In genomic region chr2:28418034-28418433, GRCm38 (mm10) we compare ENCODE assay signal across 9 mouse cellular contexts. TPM values are rescaled to one million over a fixed set of nuclear protein-coding genes. Genes with fewer than 3 reads are reported as not detected.
DNase-seq lines count a peak whose midpoint lies in the region; ATAC-seq and TF ChIP-seq lines count a peak whose summit lies in the region.
"Had no signal": no experiment of that assay in that cellular context is flagged by ENCODE, and none has a peak within 500 bp of the region (broad histone marks: within the 10 kb centered on the region; RNA-seq: fewer than 3 reads in every experiment).

No protein-coding gene starts in this region.

- no peaks in the 10 kb centered on the region for H3K4me1 ChIP-seq in midbrain, embryonic 11.5 days (ENCODE audit: control insufficient read depth, insufficient read depth, low read length)

- peak; percentile 93 for TF ChIP-seq CTCF in left cerebral cortex, adult 2 months (IDR thresholded peaks at IDR 0.05)

- no peak overlapping the region; the same call in 1 of the 2 replicates for H3K27ac ChIP-seq in left cerebral cortex, adult 2 months
- H3K27ac ChIP-seq in midbrain, embryonic 11.5 days (ENCODE audit: low read depth, low read length): no peak overlapping the region

- H3K4me2 ChIP-seq in midbrain, embryonic 11.5 days: no peak overlapping the region

- WGBS in midbrain, embryonic 11.5 days: 41% methylated on average over 2 of the region's 2 CpGs

- H3K36me3 ChIP-seq in midbrain, embryonic 11.5 days (ENCODE audit: control insufficient read depth, insufficient read depth, low read length): no peaks in the 10 kb centered on the region

- intact Hi-C loops in left cerebral cortex, adult 2 months (cut with DNase I): loop anchor here (1.0 kb wide), 2 partner anchors 214 to 492 kb away; no protein-coding TSS in a partner anchor

- DNase-seq in ZHBTc4 (ENCODE audit: low read depth, low spot score): peak; percentile 90
- peak; percentile 97 to 99 for DNase-seq in cerebellum, postnatal 10 days
- DNase-seq in frontal cortex, postnatal 14 days (ENCODE audit: low spot score in 2 of 2): peak; percentile 75 to 88
- DNase-seq in induced T-regulatory cell, adult 2 months (ENCODE audit: low read depth): peak; percentile 78
- DNase-seq in left cerebral cortex, adult 2 months (ENCODE audit: extremely low spot score in 1 of 2, low spot score in 2 of 2): peak; percentile 84 to 94
- peak; percentile 98 for DNase-seq in midbrain, embryonic 11.5 days (ENCODE audit: low spot score, missing footprints)
- peak; percentile 77 for DNase-seq in skeletal muscle tissue, adult 2 months (ENCODE audit: low read depth, low spot score)

- no peaks in the 10 kb centered on the region for H3K9me3 ChIP-seq in midbrain, embryonic 11.5 days (ENCODE audit: control insufficient read depth, low read length)

- H3K4me3 ChIP-seq in left cerebral cortex, adult 2 months: no peak overlapping the region
- H3K4me3 ChIP-seq in midbrain, embryonic 11.5 days (ENCODE audit: low read depth, low read length): no peak overlapping the region
- H3K4me3 ChIP-seq: myocyte had no signal

- ATAC-seq in midbrain, embryonic 11.5 days (ENCODE audit: low FRiP score): peak; percentile 16; the same call in 1 of the 2 replicates
- no peak for ATAC-seq in activated CD4-positive, CD25-positive, alpha-beta regulatory T cell, adult 4 months

- no peak overlapping the region for H3K9ac ChIP-seq in midbrain, embryonic 11.5 days (ENCODE audit: low read length)

- no peaks in the 10 kb centered on the region for H3K27me3 ChIP-seq in midbrain, embryonic 11.5 days (ENCODE audit: control insufficient read depth, insufficient read depth, low read length)

RNA-seq across cellular contexts. Expression of gene Ppp1r26, which starts 28.6 kb away (rescaled TPM):
- total RNA-seq in left cerebral cortex, adult 2 months (2021): 10 to 100 TPM; 27.9 TPM
- polyA plus RNA-seq in midbrain, embryonic 11.5 days (2014; fragmentation: Nextera tagmentation; extraction: Ambion mirVana): 2.9 and 3.2 TPM in 2 replicates
- under 1 TPM in 1 of 2 experiments, not detected in 1; 0.08 TPM for polyA plus RNA-seq in activated CD4-positive, CD25-positive, alpha-beta regulatory T cell, adult 4 months (2017; shearing (Covaris generic))
- polyA plus RNA-seq: myocyte had no signal

RNA-seq across cellular contexts. Expression of gene 1700007K13Rik, which starts 48.1 kb away (rescaled TPM):
- total RNA-seq in left cerebral cortex, adult 2 months (2021): 1 to 10 TPM; 4.2 TPM
- 0.99 and 1.3 TPM in 2 replicates for polyA plus RNA-seq in midbrain, embryonic 11.5 days (2014; fragmentation: Nextera tagmentation; extraction: Ambion mirVana)
- under 1 TPM in 1 of 2 experiments, not detected in 1; 0.52 TPM for polyA plus RNA-seq in activated CD4-positive, CD25-positive, alpha-beta regulatory T cell, adult 4 months (2017; shearing (Covaris generic))

RNA-seq across cellular contexts. Expression of gene Mrps2, which starts 49.8 kb away (rescaled TPM):
- total RNA-seq in left cerebral cortex, adult 2 months (2021): 10 to 100 TPM; 36.1 to 36.8 TPM
- polyA plus RNA-seq in midbrain, embryonic 11.5 days (2014; fragmentation: Nextera tagmentation; extraction: Ambion mirVana): 65.9 and 71.6 TPM in 2 replicates
- 10 to 100 TPM; 15.7 to 17.2 TPM for polyA plus RNA-seq in activated CD4-positive, CD25-positive, alpha-beta regulatory T cell, adult 4 months (2017; shearing (Covaris generic))
